Mouse (Mus musculus): Measurements from ENCODE around the gene Srsf5.

- TF ChIP-seq CTCF (IDR thresholded peaks at IDR 0.05; ENCODE audit: borderline replicate concordance, control insufficient read depth, extremely low read depth, insufficient read depth, low read length, poor library complexity), result no peak
- no peak for TF ChIP-seq POLR2A (IDR thresholded peaks at IDR 0.05; ENCODE audit: control insufficient read depth, extremely low read depth, insufficient read depth, low read length, poor library complexity)
Observed at GRCm38 (mm10) chr12:80952526-80952925, 7.2 kb downstream of the Srsf5 start.

Measured in thymus, adult 2 months (tissue).